Mouse (Mus musculus) heart, embryonic 11.5 days (tissue): ENCODE measurements around the gene Pou5f2. TPM values are rescaled to one million over a fixed set of nuclear protein-coding genes. Genes with fewer than 3 reads are reported as not detected.

Source experiments
- ATAC-seq: fragments of 200-750 bp; cut with Nextera tagmentation; replicated peaks from 2 replicates; pipeline ENCODE4 v1.8.0; 2017; ENCODE audit warnings: moderate library complexity; ENCODE audit not compliant: insufficient number of reproducible peaks, low FRiP score, low TSS enrichment
- H3K27ac ChIP-seq: fragments of 300-500 bp; sonication (generic); 2 replicates; pipeline ENCODE4 v1.5.1; 2014; ENCODE audit warnings: mild to moderate bottlenecking, low read depth, low read length
- H3K27me3 ChIP-seq: fragments of 300-500 bp; sonication (generic); 2 replicates; pipeline ENCODE4 v1.6.1; 2014; ENCODE audit warnings: mild to moderate bottlenecking, low read length, mixed read lengths; ENCODE audit not compliant: control insufficient read depth, insufficient read depth
- H3K36me3 ChIP-seq: fragments of 300-500 bp; sonication (generic); 2 replicates; pipeline ENCODE4 v1.6.1; 2014; ENCODE audit warnings: mild to moderate bottlenecking, low read length, moderate library complexity, mixed read lengths; ENCODE audit not compliant: control insufficient read depth, insufficient read depth
- H3K4me1 ChIP-seq: fragments of 300-500 bp; sonication (generic); 2 replicates; pipeline ENCODE4 v1.6.1; 2014; ENCODE audit warnings: low read length; ENCODE audit not compliant: control insufficient read depth, insufficient read depth
- H3K4me2 ChIP-seq: fragments of 300-500 bp; sonication (generic); 2 replicates; pipeline ENCODE4 v1.6.1; 2014; ENCODE audit warnings: mild to moderate bottlenecking, moderate library complexity
- H3K4me3 ChIP-seq: fragments of 300-500 bp; sonication (generic); 2 replicates; pipeline ENCODE4 v1.5.1; 2014; ENCODE audit warnings: low read depth, low read length
- H3K9ac ChIP-seq: fragments of 300-500 bp; sonication (generic); 2 replicates; pipeline ENCODE4 v1.6.1; 2014; ENCODE audit warnings: mild to moderate bottlenecking, low read depth, low read length, moderate library complexity
- H3K9me3 ChIP-seq: fragments of 300-500 bp; sonication (generic); replicated peaks from 2 replicates; pipeline ENCODE4 v1.6.1; 2016; ENCODE audit warnings: low read length; ENCODE audit not compliant: control insufficient read depth
- WGBS: fragments of 180-500 bp; shearing (Covaris S2); extraction: QIAGEN DNeasy Blood & Tissue Kit; methylation state at CpG from one replicate; pipeline ENCODE4 v1.1.7; 2014; ENCODE audit not compliant: insufficient replicate concordance; 5-methylcytosine and 5-hydroxymethylcytosine counted together
- polyA plus RNA-seq: library from polyadenylated mRNA; unstranded; fragments of >200 nt; fragmentation: Nextera tagmentation; extraction: Ambion mirVana; gene quantifications from 2 replicates; pipeline ENCODE4 v1.2.1, GENCODE M21; 2014

Pou5f2 gene
- polyA plus RNA-seq = 0.68 and 1.2 TPM in 2 replicates

DNA sequence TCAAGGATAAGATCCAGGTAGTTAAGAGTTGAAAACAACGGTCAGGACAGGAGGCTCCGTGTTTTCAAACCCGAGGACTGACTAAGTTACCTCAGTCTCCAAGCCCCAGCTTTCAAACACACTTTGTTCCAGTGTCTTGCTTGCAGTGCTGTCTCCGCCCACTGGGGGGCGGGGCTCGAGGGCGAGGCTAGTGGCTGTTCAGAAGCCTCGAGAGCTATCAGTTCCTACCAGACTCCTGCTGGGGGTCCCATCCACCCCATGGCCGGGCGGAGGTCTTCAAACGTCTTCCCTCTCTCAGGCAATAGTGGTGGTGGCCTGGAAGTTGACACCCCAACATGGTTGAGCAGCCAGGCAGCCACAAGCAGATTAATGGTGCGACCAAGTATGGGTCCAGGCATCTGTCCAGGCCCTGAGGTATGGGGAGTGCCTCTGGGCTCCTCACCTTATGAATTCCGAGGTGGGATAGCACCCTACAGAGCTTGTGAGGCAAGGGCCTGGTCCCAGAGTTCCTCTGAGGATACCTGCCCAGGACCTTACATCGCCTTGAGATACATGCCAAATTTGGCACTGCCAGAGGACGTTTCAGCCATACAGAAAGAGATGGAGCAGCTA is at the start of gene Pou5f2:
Gene Pou5f2, plus strand, starts transcription at position 220 of the 612 bp plus-strand sequence.
- Histone ChIP-seq H3K4me3 (no peak within 1 kb of the TSS), H3K27ac (no peak within 1 kb of the TSS), H3K9me3 (no peaks in the 10 kb centered on the region), H3K9ac (no peak within 1 kb of the TSS), H3K27me3 (no peaks in the 10 kb centered on the region), H3K4me2 (no peak within 1 kb of the TSS), H3K4me1 (no peaks in the 10 kb centered on the region), H3K36me3 (no peaks in the 10 kb centered on the region)
- 43% methylated on average over 15 of the region's 15 CpGs for WGBS
- ATAC-seq = no peak

DNA sequence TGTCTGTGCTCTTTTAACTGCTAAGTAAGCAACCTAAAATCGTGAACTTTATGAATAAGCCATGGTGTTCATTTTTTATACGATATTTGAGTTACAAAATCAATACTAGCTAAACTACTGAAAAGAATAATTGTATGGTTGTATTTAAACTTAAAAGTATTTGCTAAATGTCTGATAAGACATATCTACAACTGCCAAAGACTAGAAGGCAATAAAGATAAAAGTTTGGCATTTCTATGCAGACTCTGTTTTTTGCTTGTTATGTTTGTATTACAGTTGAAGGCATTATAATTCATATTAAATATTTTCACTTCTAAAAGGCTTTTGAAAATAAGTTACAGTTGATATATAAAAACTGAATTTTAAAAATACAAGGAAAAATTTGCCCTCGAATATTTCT is 48.5 kb upstream of the Pou5f2 start:
- 78% methylated on average over 3 of the region's 3 CpGs for WGBS
- no peak overlapping the region for H3K9ac ChIP-seq
- H3K9me3 ChIP-seq = no peaks in the 10 kb centered on the region
- no peaks in the 10 kb centered on the region for H3K4me1 ChIP-seq
- no peak for ATAC-seq
- H3K27me3 ChIP-seq = no peaks in the 10 kb centered on the region
- H3K4me3 ChIP-seq = no peak overlapping the region
- no peaks in the 10 kb centered on the region for H3K36me3 ChIP-seq
- H3K4me2 ChIP-seq = no peak overlapping the region
- no peak overlapping the region for H3K27ac ChIP-seq

DNA sequence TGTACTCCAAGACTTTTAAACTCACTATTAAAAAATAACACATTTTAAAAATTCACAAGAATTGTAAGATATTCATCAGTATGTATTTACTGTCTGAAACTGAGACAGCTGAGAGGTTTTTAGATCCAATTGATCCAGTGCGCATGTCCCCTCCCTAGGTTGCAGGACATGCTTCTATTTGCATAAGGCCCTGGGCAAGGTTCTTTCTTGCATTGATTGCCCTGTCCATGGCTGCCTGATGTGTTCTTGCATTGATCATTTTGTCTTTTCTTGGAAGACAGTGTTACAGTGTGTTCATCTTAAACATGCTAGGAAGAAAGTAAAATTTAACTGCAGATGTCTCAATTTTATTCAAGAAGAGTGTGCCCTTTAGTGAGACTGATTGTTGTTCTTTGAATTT is 47.6 kb upstream of the Pou5f2 start:
- Histone ChIP-seq H3K36me3 (no peaks in the 10 kb centered on the region), H3K27ac (no peak overlapping the region), H3K27me3 (no peaks in the 10 kb centered on the region), H3K9me3 (no peaks in the 10 kb centered on the region), H3K4me1 (no peaks in the 10 kb centered on the region), H3K9ac (no peak overlapping the region), H3K4me2 (no peak overlapping the region), H3K4me3 (no peak overlapping the region)
- WGBS = 92% methylated on average over 1 of the region's 1 CpGs
- ATAC-seq = no peak

DNA sequence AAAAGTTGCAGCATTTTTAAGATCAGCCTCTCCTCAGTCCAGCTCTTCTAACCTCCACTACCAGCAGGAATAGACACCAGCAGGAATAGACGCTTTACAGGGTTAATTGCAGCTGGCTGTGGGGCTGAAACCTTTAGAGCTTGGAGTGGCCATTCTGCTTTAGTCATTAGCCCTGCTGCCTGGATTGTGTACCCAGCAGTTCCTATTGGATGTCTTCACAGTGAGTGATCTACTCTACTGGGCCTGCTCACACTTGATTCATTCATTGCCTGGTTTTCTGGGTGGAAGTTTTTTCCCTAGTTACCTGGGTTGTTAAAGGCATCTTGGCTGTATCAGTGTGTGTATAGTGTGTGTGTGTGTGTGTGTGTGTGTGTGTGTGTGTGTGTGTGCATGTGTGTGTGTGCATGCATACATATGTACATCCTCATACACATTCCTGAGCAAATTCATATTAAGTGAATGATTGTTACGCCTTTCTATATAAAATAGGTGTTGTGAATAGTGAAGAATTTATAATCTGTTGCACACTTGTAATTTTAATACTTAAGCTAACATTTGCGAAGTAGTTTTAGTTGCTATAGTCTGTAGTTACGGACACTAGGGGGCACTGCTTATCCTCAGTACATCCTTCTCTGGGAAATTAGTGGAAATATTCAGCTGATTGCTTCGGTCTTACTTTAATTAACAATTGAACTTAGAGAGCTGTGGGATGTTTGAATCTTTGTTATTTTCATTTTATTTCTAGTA is 42.4 kb upstream of the Pou5f2 start:
- Histone ChIP-seq H3K9me3 (no peaks in the 10 kb centered on the region), H3K4me1 (no peaks in the 10 kb centered on the region), H3K9ac (no peak overlapping the region), H3K36me3 (no peaks in the 10 kb centered on the region), H3K4me3 (no peak overlapping the region), H3K4me2 (no peak overlapping the region), H3K27ac (no peak overlapping the region), H3K27me3 (no peaks in the 10 kb centered on the region)
- WGBS = 22% methylated on average over 5 of the region's 5 CpGs
- no peak for ATAC-seq

DNA sequence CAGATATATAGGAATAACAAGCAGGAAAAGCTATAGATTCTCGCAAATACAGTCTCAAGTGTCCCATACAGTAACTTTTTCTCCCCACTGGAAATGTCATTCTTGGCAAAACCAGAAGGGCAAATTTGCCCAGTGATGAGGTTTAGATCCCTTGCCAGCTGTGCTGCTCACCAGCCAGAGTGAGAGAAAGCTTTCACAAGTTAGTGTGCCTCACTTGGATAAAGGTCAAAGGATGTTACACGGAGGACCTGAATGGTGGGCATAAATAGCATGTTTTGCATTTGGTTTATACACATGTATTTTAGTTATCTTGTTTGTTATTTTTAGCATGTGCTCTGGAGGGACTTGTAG is 41.9 kb upstream of the Pou5f2 start:
- 58% methylated on average over 2 of the region's 2 CpGs for WGBS
- H3K4me3 ChIP-seq = no peak overlapping the region
- no peak for ATAC-seq
- H3K27ac ChIP-seq = no peak overlapping the region
- no peak overlapping the region for H3K9ac ChIP-seq
- no peak overlapping the region for H3K4me2 ChIP-seq
- no peaks in the 10 kb centered on the region for H3K4me1 ChIP-seq
- H3K9me3 ChIP-seq = no peaks in the 10 kb centered on the region
- no peaks in the 10 kb centered on the region for H3K36me3 ChIP-seq
- no peaks in the 10 kb centered on the region for H3K27me3 ChIP-seq

DNA sequence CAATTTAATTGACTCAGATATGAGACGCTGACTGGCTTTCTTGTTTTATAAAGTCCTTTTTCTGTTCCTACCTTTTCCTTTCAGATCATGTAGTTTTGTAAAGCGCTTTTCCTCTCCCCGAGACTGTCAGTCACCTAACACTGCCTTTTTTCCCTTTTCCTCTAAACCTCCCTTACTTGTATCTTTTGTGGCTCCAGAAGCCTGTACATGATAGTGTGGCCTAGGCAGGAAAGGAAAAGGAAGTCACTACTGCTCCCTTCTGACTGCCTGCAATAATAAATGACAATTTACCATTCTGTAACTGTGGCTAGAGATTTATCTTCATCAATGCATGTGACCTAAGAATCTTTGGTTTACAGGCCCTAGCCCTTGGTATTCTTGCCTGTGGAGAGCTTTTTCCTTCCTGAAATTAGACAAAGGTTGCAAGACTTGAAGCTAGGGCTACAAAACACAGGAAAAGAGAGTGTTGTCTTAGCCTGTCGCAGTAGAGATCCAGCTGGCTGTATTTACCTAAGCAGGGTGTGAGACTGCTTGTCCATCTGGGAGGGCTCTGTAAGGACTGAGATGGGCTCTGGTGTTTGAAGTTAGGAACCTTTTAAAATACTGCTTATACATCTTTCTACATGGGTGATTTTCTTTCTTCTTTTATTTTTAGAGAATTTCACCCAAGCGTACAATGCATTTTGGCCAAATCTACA is 33.4 kb upstream of the Pou5f2 start:
- H3K4me2 ChIP-seq = no peak overlapping the region
- H3K9ac ChIP-seq = no peak overlapping the region
- no peak overlapping the region for H3K4me3 ChIP-seq
- H3K4me1 ChIP-seq = no peaks in the 10 kb centered on the region
- no peak; the same call in 1 of the 2 replicates for ATAC-seq
- H3K9me3 ChIP-seq = no peaks in the 10 kb centered on the region
- 58% methylated on average over 5 of the region's 5 CpGs for WGBS
- H3K27ac ChIP-seq = 0 out of 2 replicates have a peak overlapping the region, but pooled peaks have one; percentile 3
- H3K36me3 ChIP-seq = no peaks in the 10 kb centered on the region
- no peaks in the 10 kb centered on the region for H3K27me3 ChIP-seq

DNA sequence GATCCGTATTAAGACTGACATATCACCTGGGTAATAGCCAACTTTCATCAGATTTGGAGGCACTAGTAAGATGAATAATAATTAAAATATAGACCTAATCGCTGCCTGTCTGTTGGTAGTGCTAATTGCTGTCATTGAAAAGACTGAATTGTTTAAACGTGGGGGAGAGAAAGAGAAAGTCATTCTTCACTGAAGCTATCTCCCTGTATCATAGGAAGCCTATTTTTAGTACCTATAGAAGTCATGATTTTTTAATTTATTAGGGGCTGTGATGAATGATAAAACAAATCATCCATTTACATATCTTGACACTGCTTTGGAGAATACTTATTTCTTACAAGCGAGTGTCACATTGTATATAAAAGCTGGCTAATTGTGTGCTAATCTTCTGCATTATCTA is 20.1 kb upstream of the Pou5f2 start:
- WGBS = 76% methylated on average over 4 of the region's 4 CpGs
- no peak overlapping the region for H3K27ac ChIP-seq
- H3K4me2 ChIP-seq = no peak overlapping the region
- no peak overlapping the region for H3K4me3 ChIP-seq
- H3K36me3 ChIP-seq = no peaks in the 10 kb centered on the region
- no peak for ATAC-seq
- H3K9me3 ChIP-seq = no peaks in the 10 kb centered on the region
- no peaks in the 10 kb centered on the region for H3K4me1 ChIP-seq
- no peak overlapping the region for H3K9ac ChIP-seq
- no peaks in the 10 kb centered on the region for H3K27me3 ChIP-seq

DNA sequence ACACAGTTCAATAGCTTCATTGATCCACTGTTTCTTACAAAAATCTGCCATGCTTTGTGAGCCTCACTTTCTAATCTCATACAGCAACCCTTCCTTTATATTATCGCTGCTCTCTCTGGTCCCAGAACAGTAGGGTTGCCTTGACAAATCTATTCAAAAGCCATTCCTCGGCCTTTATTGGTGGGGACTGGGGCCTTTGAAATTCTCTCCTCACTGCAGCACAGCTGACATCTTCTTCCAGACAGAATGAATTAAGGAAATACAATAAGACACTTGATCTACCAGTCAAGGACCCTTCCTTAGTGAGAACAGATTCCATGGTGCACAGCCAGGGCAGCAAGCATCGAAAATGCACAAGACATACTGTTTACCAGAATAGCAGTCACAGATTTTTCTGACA is 19.4 kb upstream of the Pou5f2 start:
- Histone ChIP-seq H3K9ac (no peak overlapping the region), H3K4me2 (no peak overlapping the region), H3K36me3 (no peaks in the 10 kb centered on the region), H3K27me3 (no peaks in the 10 kb centered on the region), H3K4me1 (no peaks in the 10 kb centered on the region), H3K27ac (no peak overlapping the region), H3K4me3 (no peak overlapping the region), H3K9me3 (no peaks in the 10 kb centered on the region)
- WGBS = 63% methylated on average over 3 of the region's 3 CpGs
- no peak for ATAC-seq
